Mouse (Mus musculus) liver, embryonic 14.5 days (tissue): ENCODE measurements around the gene Zfp799. TPM values are rescaled to one million over a fixed set of nuclear protein-coding genes. Genes with fewer than 3 reads are reported as not detected.

Experiments used
- ATAC-seq: fragments of 200-750 bp; cut with Nextera tagmentation; 2 replicates; pipeline ENCODE4 v1.8.0; 2017; ENCODE audit warnings: moderate number of reproducible peaks, mild to moderate bottlenecking, moderate library complexity; ENCODE audit not compliant: insufficient read depth
- DNase-seq, 3 experiments: peaks; one replicate each; pipeline ENCODE4 v3.0.0-alpha.2; 2012 to 2013; ENCODE audit warnings: low read depth in 3 of 3, low spot score in 3 of 3
- H3K27ac ChIP-seq: fragments of 300-500 bp; sonication (generic); 2 replicates; pipeline ENCODE4 v1.5.1; 2014; ENCODE audit warnings: moderate library complexity, mild to moderate bottlenecking, control low read depth, inconsistent platforms
- H3K27me3 ChIP-seq: fragments of 300-500 bp; sonication (generic); 2 replicates; pipeline ENCODE4 v1.6.1; 2014; ENCODE audit warnings: mild to moderate bottlenecking, low read length, moderate library complexity; ENCODE audit not compliant: control insufficient read depth, insufficient read depth
- H3K36me3 ChIP-seq: fragments of 300-500 bp; sonication (generic); replicated peaks from 2 replicates; pipeline ENCODE4 v1.6.1; 2014; ENCODE audit warnings: low read depth; ENCODE audit not compliant: control insufficient read depth, insufficient read depth
- H3K4me1 ChIP-seq, 2 experiments: fragments of 200-500 bp in 1 of 2; fragments of 300-500 bp in 1 of 2; sonication (generic) in 1 of 2; replicated peaks; 2 replicates each; pipeline ENCODE4 v1.6.1; 2012 to 2014; ENCODE audit warnings: antibody characterized with exemption in 1 of 2, inconsistent platforms in 1 of 2, low read length in 1 of 2; ENCODE audit not compliant: control insufficient read depth in 2 of 2, insufficient read depth in 2 of 2
- H3K4me2 ChIP-seq: fragments of 300-500 bp; sonication (generic); 2 replicates; pipeline ENCODE4 v1.6.1; 2014; ENCODE audit warnings: low read depth, mild to moderate bottlenecking, control low read depth, moderate library complexity
- H3K4me3 ChIP-seq, 2 experiments: fragments of 200-500 bp in 1 of 2; fragments of 300-500 bp in 1 of 2; sonication (generic) in 1 of 2; 2 replicates each; pipeline ENCODE4 v1.5.1; 2012 to 2014; ENCODE audit warnings: low read depth in 2 of 2, low read length in 2 of 2, mild to moderate bottlenecking in 2 of 2, control low read depth in 1 of 2, inconsistent platforms in 1 of 2, moderate library complexity in 1 of 2; ENCODE audit not compliant: insufficient read depth in 1 of 2
- H3K9ac ChIP-seq: fragments of 300-500 bp; sonication (generic); replicated peaks from 2 replicates; pipeline ENCODE4 v1.6.1; 2014; ENCODE audit warnings: mild to moderate bottlenecking, control low read depth, moderate library complexity
- H3K9me3 ChIP-seq: fragments of 300-500 bp; sonication (generic); 2 replicates; pipeline ENCODE4 v1.6.1; 2016; ENCODE audit warnings: low read length, mixed read lengths; ENCODE audit not compliant: control insufficient read depth
- CTCF ChIP-seq: IDR thresholded peaks from 2 replicates; pipeline ENCODE4 v1.5.1; 2016; ENCODE audit warnings: antibody characterized with exemption, low read depth, control low read depth
- EP300 ChIP-seq: IDR thresholded peaks from 2 replicates; pipeline ENCODE4 v1.6.1; 2016; ENCODE audit warnings: antibody characterized with exemption, low read depth
- WGBS: fragments of 180-500 bp; shearing (Covaris S2); extraction: QIAGEN DNeasy Blood & Tissue Kit; methylation state at CpG from one replicate; pipeline ENCODE4 v1.1.7; 2014; ENCODE audit not compliant: insufficient replicate concordance; 5-methylcytosine and 5-hydroxymethylcytosine counted together
- polyA plus RNA-seq, 2 experiments: library from polyadenylated mRNA; depleted of rRNA in 1 of 2; stranded (reverse) in 1 of 2; unstranded in 1 of 2; fragments of >200 nt; fragmentation: Nextera tagmentation in 1 of 2; extraction: Ambion mirVana in 1 of 2; gene quantifications; 2 replicates each; pipeline versions ENCODE4 v1.2.1 to v1.2.3; 2012 to 2014

Gene Zfp799
- polyA plus RNA-seq, 2 experiments = 0.71 to 1.0 TPM

GRCm38 (mm10) chr17:32809544-32810374 lies 20.3 kb downstream of the Zfp799 start, which contains the start of gene Zfp811:
Gene Zfp811 (minus strand): TSS chr17:32809931.
- DNase-seq (no peak), ATAC-seq (no peak)
- H3K4me1 ChIP-seq = no peaks in the 10 kb centered on the region
- peaks cover 3% of the 10 kb centered on the region; the same call in 1 of the 2 replicates for H3K27me3 ChIP-seq
- no peak within 1 kb of the TSS for H3K27ac ChIP-seq
- no peak within 1 kb of the TSS for H3K9ac ChIP-seq
- 5% methylated on average over 17 of the region's 17 CpGs for WGBS
- peak within 1 kb of the TSS; percentile 19; the same call in 1 of the 2 replicates for H3K4me2 ChIP-seq
- H3K4me3 ChIP-seq = peak within 1 kb of the TSS in 1 of 2 experiments; percentile 20; a peak in 2 of 4 replicates
- no peaks in the 10 kb centered on the region for H3K36me3 ChIP-seq
- H3K9me3 ChIP-seq = no peaks in the 10 kb centered on the region
- TF ChIP-seq CTCF (no peak), EP300 (no peak)

- Histone ChIP-seq H3K9ac (no peak overlapping the region), H3K36me3 (no peaks in the 10 kb centered on the region), H3K9me3 (no peaks in the 10 kb centered on the region), H3K4me1 (no peaks in the 10 kb centered on the region), H3K4me2 (no peak overlapping the region; the same call in 1 of the 2 replicates), H3K4me3 (no peak overlapping the region), H3K27ac (no peak overlapping the region), H3K27me3 (peaks cover 3% of the 10 kb centered on the region; the same call in 1 of the 2 replicates)
- TF ChIP-seq EP300 = no peak
- no peak for TF ChIP-seq CTCF
- DNase-seq = no peak
- no peak for ATAC-seq
- WGBS = 20% methylated on average over 8 of the region's 8 CpGs
Observed at GRCm38 (mm10) chr17:32808921-32809320, 21.1 kb downstream of the Zfp799 start.

GRCm38 (mm10) chr17:32789244-32789643 lies 40.8 kb downstream of the Zfp799 start:
- Histone ChIP-seq H3K27ac (no peak overlapping the region), H3K4me2 (peak overlapping the region; percentile 82), H3K4me1 (peaks cover 11 to 14% of the 10 kb centered on the region in 2 experiments), H3K9ac (no peak overlapping the region), H3K27me3 (no peaks in the 10 kb centered on the region), H3K9me3 (no peaks in the 10 kb centered on the region), H3K36me3 (peaks cover 19% of the 10 kb centered on the region), H3K4me3 (no peak overlapping the region)
- no peak for TF ChIP-seq EP300
- no peak for TF ChIP-seq CTCF
- DNase-seq = no peak
- WGBS = 72% methylated on average over 8 of the region's 8 CpGs
- ATAC-seq = no peak

GRCm38 (mm10) chr17:32788576-32788975 lies 41.5 kb downstream of the Zfp799 start:
- Histone ChIP-seq H3K27ac (no peak overlapping the region), H3K4me3 (peak overlapping the region; percentile 90 to 96), H3K9me3 (no peaks in the 10 kb centered on the region), H3K4me1 (peaks cover 11 to 14% of the 10 kb centered on the region in 2 experiments), H3K36me3 (peaks cover 26% of the 10 kb centered on the region), H3K27me3 (no peaks in the 10 kb centered on the region), H3K4me2 (peak overlapping the region; percentile 82), H3K9ac (peak overlapping the region; percentile 91)
- no peak for ATAC-seq
- TF ChIP-seq CTCF = no peak
- no peak for TF ChIP-seq EP300
- 14% methylated on average over 9 of the region's 9 CpGs for WGBS
- DNase-seq = no peak

GRCm38 (mm10) chr17:32788094-32788559 lies 41.9 kb downstream of the Zfp799 start, which contains the start of gene Zfp871:
Gene Zfp871 (minus strand): TSS chr17:32788287.
- Histone ChIP-seq H3K4me3 (peak within 1 kb of the TSS; percentile 90 to 96), H3K9me3 (no peaks in the 10 kb centered on the region), H3K27me3 (no peaks in the 10 kb centered on the region), H3K4me1 (peaks cover 11 to 14% of the 10 kb centered on the region in 2 experiments), H3K36me3 (peaks cover 30% of the 10 kb centered on the region), H3K27ac (peak within 1 kb of the TSS; percentile 82), H3K9ac (peak within 1 kb of the TSS; percentile 91), H3K4me2 (peak within 1 kb of the TSS; percentile 82)
- under 1% methylated on average over 22 of the region's 22 CpGs for WGBS
- ATAC-seq = peak; percentile 96
- TF ChIP-seq CTCF = no peak
- TF ChIP-seq EP300 = no peak
- DNase-seq = peak; percentile 88 to 90 (median 88)
